Mouse (Mus musculus) cortical plate, adult 2 months (tissue): ENCODE results near the gene Cdc34b. TPM values are rescaled to one million over a fixed set of nuclear protein-coding genes. Genes with fewer than 3 reads are reported as not detected.
"Not testable (repeated sequence)": the region's sequence is repeated elsewhere in the genome, so short reads cannot be mapped to it uniquely, and the experiment has no call there.

Experiments used
- H3K27ac ChIP-seq: fragments of 200-500 bp; 2 replicates; pipeline ENCODE4 v1.5.1; 2012; ENCODE audit warnings: low read length, control low read depth, inconsistent platforms; ENCODE audit not compliant: insufficient read depth
- H3K4me1 ChIP-seq: fragments of 200-500 bp; 2 replicates; pipeline ENCODE4 v1.6.1; 2011; ENCODE audit warnings: low read length; ENCODE audit not compliant: control insufficient read depth, insufficient read depth
- H3K4me3 ChIP-seq: fragments of 200-500 bp; 2 replicates; pipeline ENCODE4 v1.5.1; 2011; ENCODE audit warnings: mild to moderate bottlenecking, low read length, control low read depth; ENCODE audit not compliant: insufficient read depth
- CTCF ChIP-seq: fragments of 200-500 bp; IDR thresholded peaks from 2 replicates; pipeline ENCODE4 v1.5.1; 2011; ENCODE audit warnings: mild to moderate bottlenecking, control low read depth, low read length; ENCODE audit not compliant: insufficient read depth; ENCODE audit errors: extremely low read depth
- POLR2A ChIP-seq: fragments of 200-500 bp; IDR thresholded peaks from 2 replicates; pipeline ENCODE4 v1.6.1; 2011; ENCODE audit warnings: mild to moderate bottlenecking, low read length, control low read depth; ENCODE audit not compliant: insufficient read depth; ENCODE audit errors: extremely low read depth
- polyA plus RNA-seq: library from polyadenylated mRNA; depleted of rRNA; stranded (reverse); fragments of >200 nt; gene quantifications from 2 replicates; pipeline ENCODE4 v1.2.3, GENCODE M21; 2012; rRNA removed

Gene Cdc34b
- polyA plus RNA-seq = 0.08 and 0.13 TPM in 2 replicates

GRCm38 (mm10) chr11:94741732-94742272 lies at the start of gene Cdc34b:
Cdc34b (plus strand) TSS chr11:94741782.
- no peaks in the 10 kb centered on the region for H3K4me1 ChIP-seq
- no peak within 1 kb of the TSS for H3K4me3 ChIP-seq
- TF ChIP-seq CTCF (no peak), POLR2A (no peak)
- no peak within 1 kb of the TSS for H3K27ac ChIP-seq

GRCm38 (mm10) chr11:94692502-94692901 lies 49.1 kb upstream of the Cdc34b start:
- H3K4me3 ChIP-seq, H3K27ac ChIP-seq: not testable (repeated sequence)

GRCm38 (mm10) chr11:94695508-94695907 lies 46.1 kb upstream of the Cdc34b start:
- H3K4me3 ChIP-seq = no peak overlapping the region
- H3K4me1 ChIP-seq = no peaks in the 10 kb centered on the region
- TF ChIP-seq CTCF (no peak), POLR2A (no peak)
- H3K27ac ChIP-seq = no peak overlapping the region

More at GRCm38 (mm10) chr11:94692502-94692901, 49.1 kb upstream of the Cdc34b start:
- H3K4me1 ChIP-seq = not testable (repeated sequence)

- Histone ChIP-seq H3K4me3 (no peak overlapping the region), H3K4me1 (no peaks in the 10 kb centered on the region), H3K27ac (no peak overlapping the region)
- TF ChIP-seq POLR2A = no peak
- TF ChIP-seq CTCF = no peak
These were observed 44.4 kb upstream of the Cdc34b start for GRCm38 (mm10) chr11:94697140-94697539.

GRCm38 (mm10) chr11:94697703-94698464 lies 43.7 kb upstream of the Cdc34b start:
- Histone ChIP-seq H3K4me1 (no peaks in the 10 kb centered on the region), H3K27ac (no peak overlapping the region)
- no peak for TF ChIP-seq CTCF

GRCm38 (mm10) chr11:94699399-94699798 lies 42.2 kb upstream of the Cdc34b start:
- no peaks in the 10 kb centered on the region for H3K4me1 ChIP-seq
- TF ChIP-seq POLR2A (no peak), CTCF (no peak)
- no peak overlapping the region for H3K27ac ChIP-seq
- H3K4me3 ChIP-seq = no peak overlapping the region

More at GRCm38 (mm10) chr11:94697703-94698464, 43.7 kb upstream of the Cdc34b start:
- no peak overlapping the region for H3K4me3 ChIP-seq

- H3K4me1 ChIP-seq = no peaks in the 10 kb centered on the region
- H3K27ac ChIP-seq = no peak overlapping the region
- no peak overlapping the region for H3K4me3 ChIP-seq
- no peak for TF ChIP-seq POLR2A
These were observed 40.0 kb upstream of the Cdc34b start for GRCm38 (mm10) chr11:94701401-94702215.

GRCm38 (mm10) chr11:94702216-94702610 lies 39.4 kb upstream of the Cdc34b start:
- Histone ChIP-seq H3K27ac (no peak overlapping the region), H3K4me3 (no peak overlapping the region), H3K4me1 (no peaks in the 10 kb centered on the region)
- no peak for TF ChIP-seq CTCF
- no peak for TF ChIP-seq POLR2A

- no peak overlapping the region for H3K27ac ChIP-seq
- TF ChIP-seq POLR2A (no peak), CTCF (no peak)
- no peaks in the 10 kb centered on the region for H3K4me1 ChIP-seq
- no peak overlapping the region for H3K4me3 ChIP-seq
These were observed 37.6 kb upstream of the Cdc34b start for GRCm38 (mm10) chr11:94704020-94704419.

- TF ChIP-seq POLR2A = no peak
- no peak for TF ChIP-seq CTCF
- Histone ChIP-seq H3K4me1 (no peaks in the 10 kb centered on the region), H3K27ac (no peak within 1 kb of the TSS), H3K4me3 (no peak within 1 kb of the TSS)
These were observed 37.1 kb upstream of the Cdc34b start, which contains the start of gene Gm11541 for GRCm38 (mm10) chr11:94704472-94704871. Gm11541 (minus strand) TSS chr11:94704499.
